Mouse (Mus musculus): ENCODE data around the gene Lpin1. TPM values are rescaled to one million over a fixed set of nuclear protein-coding genes. Genes with fewer than 3 reads are reported as not detected.

Lpin1 gene
- polyA plus RNA-seq, 1 experiment from 2014 or later = 12.6 TPM

DNA sequence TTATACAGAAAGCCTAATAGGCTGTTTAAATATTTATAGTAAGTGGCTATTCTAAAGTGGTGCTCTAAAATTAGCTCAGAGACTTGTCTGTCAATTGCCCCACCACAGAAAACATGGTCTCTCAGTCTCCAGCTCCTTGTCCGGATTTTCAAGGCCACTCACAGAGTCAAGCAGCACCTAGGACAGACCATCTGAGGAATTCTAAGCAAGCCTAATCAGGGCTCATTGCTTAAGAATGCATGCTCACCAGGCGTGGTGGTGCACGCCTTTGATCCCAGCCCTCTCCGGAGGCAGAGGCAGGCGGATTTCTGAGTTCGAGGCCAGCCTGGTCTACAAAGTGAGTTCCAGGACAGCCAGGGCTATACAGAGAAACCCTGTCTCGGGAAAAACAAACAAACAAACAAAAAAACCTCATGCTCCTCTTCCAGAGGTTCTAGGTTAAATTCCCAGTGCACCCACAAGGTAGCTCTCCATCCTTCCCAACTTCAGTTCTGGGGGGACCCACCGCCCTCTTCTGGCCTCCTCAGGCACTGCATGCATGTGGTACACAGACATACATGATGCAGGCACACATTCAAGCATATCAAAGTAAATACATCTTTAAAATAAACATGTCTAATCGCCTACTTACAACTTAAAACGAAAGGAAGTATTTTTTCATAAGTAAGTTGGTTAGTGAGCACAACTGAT, 40.2 kb downstream of the Lpin1 start:
- no peaks in the 10 kb centered on the region for H3K27me3 ChIP-seq (ENCODE audit: control insufficient read depth, insufficient read depth, low read depth, low read length)
- H3K27ac ChIP-seq (ENCODE audit: low read length) = no peak overlapping the region
- ATAC-seq (ENCODE audit: low read depth) = no peak
- no peak overlapping the region for H3K9ac ChIP-seq (ENCODE audit: low read depth, low read length)
- H3K4me2 ChIP-seq (ENCODE audit: low read depth, low read length) = no peak overlapping the region
- H3K36me3 ChIP-seq (ENCODE audit: control insufficient read depth, insufficient read depth) = peaks cover 10% of the 10 kb centered on the region
- H3K4me1 ChIP-seq (ENCODE audit: control insufficient read depth, low read depth, low read length) = no peaks in the 10 kb centered on the region
- H3K9me3 ChIP-seq (replicated peaks; ENCODE audit: control insufficient read depth, low read length) = no peaks in the 10 kb centered on the region
- H3K4me3 ChIP-seq (ENCODE audit: low read depth, low read length) = no peak overlapping the region
- WGBS (ENCODE audit: insufficient replicate concordance) = 81% methylated on average over 10 of the region's 10 CpGs

DNA sequence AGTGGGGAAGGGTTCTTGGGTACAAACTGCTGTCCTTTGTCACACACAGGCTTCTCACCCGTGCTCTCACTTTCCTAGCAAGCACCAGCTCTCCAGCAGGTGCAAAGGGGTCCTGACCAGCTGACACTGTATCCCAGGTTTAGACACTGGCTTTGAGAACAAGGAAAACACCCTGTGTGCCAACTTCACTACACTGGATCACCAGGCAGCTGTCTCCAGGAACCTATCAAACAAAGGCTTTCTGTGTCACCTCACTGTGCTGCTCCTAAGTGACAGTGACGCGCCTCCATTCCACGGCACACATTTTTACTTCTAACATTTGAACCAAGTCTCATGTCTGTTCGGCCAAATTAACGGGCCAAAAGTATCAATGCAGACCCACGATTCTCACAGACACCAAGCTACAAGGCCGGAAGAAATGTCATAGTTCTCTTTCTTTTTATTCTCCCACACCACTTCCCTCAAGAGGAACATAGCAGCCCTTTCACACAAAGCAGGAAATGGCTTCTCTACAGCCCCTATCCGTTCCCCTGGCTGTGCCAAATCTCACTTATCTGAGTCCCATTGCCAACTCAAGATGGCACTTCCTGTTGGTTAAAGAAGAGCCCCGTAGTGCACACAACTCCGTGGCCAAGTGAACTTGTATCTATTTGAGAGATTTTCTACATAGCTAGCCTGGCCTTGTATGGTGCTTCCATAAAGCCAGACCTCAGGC, 41.7 kb downstream of the Lpin1 start:
- H3K4me1 ChIP-seq (ENCODE audit: control insufficient read depth, low read depth, low read length) = no peaks in the 10 kb centered on the region
- no peaks in the 10 kb centered on the region for H3K27me3 ChIP-seq (ENCODE audit: control insufficient read depth, insufficient read depth, low read depth, low read length)
- no peak; the same call in 1 of the 2 replicates for ATAC-seq (ENCODE audit: low read depth)
- no peak overlapping the region for H3K4me2 ChIP-seq (ENCODE audit: low read depth, low read length)
- H3K27ac ChIP-seq (ENCODE audit: low read length) = no peak overlapping the region
- H3K4me3 ChIP-seq (ENCODE audit: low read depth, low read length) = no peak overlapping the region
- peaks cover 10% of the 10 kb centered on the region for H3K36me3 ChIP-seq (ENCODE audit: control insufficient read depth, insufficient read depth)
- no peaks in the 10 kb centered on the region for H3K9me3 ChIP-seq (replicated peaks; ENCODE audit: control insufficient read depth, low read length)
- WGBS (ENCODE audit: insufficient replicate concordance) = 31% methylated on average over 11 of the region's 11 CpGs
- H3K9ac ChIP-seq (ENCODE audit: low read depth, low read length) = no peak overlapping the region

- peak; percentile 51; the same call in 1 of the 2 replicates for ATAC-seq (ENCODE audit: low read depth)
- no peaks in the 10 kb centered on the region for H3K27me3 ChIP-seq (ENCODE audit: control insufficient read depth, insufficient read depth, low read depth, low read length)
- no peaks in the 10 kb centered on the region for H3K4me1 ChIP-seq (ENCODE audit: control insufficient read depth, low read depth, low read length)
- H3K27ac ChIP-seq (ENCODE audit: low read length) = no peak overlapping the region
- H3K4me3 ChIP-seq (ENCODE audit: low read depth, low read length) = no peak overlapping the region
- H3K36me3 ChIP-seq (ENCODE audit: control insufficient read depth, insufficient read depth) = peaks cover 10% of the 10 kb centered on the region
- WGBS (ENCODE audit: insufficient replicate concordance) = 25% methylated on average over 4 of the region's 4 CpGs
- H3K4me2 ChIP-seq (ENCODE audit: low read depth, low read length) = no peak overlapping the region
- H3K9ac ChIP-seq (ENCODE audit: low read depth, low read length) = no peak overlapping the region
- no peaks in the 10 kb centered on the region for H3K9me3 ChIP-seq (replicated peaks; ENCODE audit: control insufficient read depth, low read length)
Observed at GRCm38 (mm10) chr12:16568496-16568895, 42.3 kb downstream of the Lpin1 start.

DNA sequence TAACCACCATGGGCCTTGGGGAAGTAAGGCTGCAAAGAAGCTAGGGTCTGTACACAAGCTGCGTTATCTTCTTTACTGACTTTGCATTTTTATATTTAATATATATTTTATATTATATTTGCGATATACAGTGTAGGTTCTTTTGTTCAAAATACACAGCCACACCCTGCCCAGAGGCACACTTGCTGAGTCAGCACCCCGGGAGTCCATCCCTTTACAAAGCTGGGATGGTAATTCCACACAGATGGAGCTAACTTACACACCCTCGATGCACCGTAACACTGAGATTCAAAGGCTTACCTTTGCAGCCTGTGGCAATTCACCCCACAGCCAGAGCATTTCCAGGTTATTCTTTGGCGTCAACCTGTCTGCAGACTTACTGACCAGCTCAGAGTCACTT, 42.7 kb downstream of the Lpin1 start:
- Histone ChIP-seq H3K36me3 (ENCODE audit: control insufficient read depth, insufficient read depth) (peaks cover 10% of the 10 kb centered on the region), H3K9ac (ENCODE audit: low read depth, low read length) (no peak overlapping the region), H3K4me3 (ENCODE audit: low read depth, low read length) (no peak overlapping the region), H3K9me3 (replicated peaks; ENCODE audit: control insufficient read depth, low read length) (no peaks in the 10 kb centered on the region), H3K27ac (ENCODE audit: low read length) (no peak overlapping the region), H3K4me2 (ENCODE audit: low read depth, low read length) (no peak overlapping the region), H3K4me1 (ENCODE audit: control insufficient read depth, low read depth, low read length) (no peaks in the 10 kb centered on the region), H3K27me3 (ENCODE audit: control insufficient read depth, insufficient read depth, low read depth, low read length) (no peaks in the 10 kb centered on the region)
- ATAC-seq (ENCODE audit: low read depth) = no peak
- WGBS (ENCODE audit: insufficient replicate concordance) = 78% methylated on average over 6 of the region's 6 CpGs

DNA sequence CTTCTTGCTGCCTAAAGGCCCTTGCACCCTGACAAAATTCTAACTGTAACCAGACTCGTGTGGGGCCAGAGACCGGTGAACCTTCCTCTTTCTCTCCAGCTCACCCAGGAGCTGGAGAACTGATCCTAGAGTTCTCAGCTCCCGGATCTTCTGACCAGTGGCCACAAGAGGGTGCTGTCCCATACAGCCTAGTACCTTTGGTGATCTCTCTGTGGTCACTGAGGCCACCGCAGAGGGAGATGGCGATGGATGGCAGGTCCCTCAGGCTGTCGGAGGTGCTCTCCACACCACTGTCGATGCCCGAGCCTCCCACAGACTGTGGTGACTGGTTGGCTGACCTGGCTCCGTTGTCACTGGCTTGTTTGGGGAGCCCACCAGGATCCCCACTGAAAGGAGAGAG, 47.3 kb downstream of the Lpin1 start:
- Histone ChIP-seq H3K4me3 (ENCODE audit: low read depth, low read length) (no peak overlapping the region), H3K36me3 (ENCODE audit: control insufficient read depth, insufficient read depth) (peaks cover 7% of the 10 kb centered on the region), H3K4me2 (ENCODE audit: low read depth, low read length) (no peak overlapping the region), H3K4me1 (ENCODE audit: control insufficient read depth, low read depth, low read length) (no peaks in the 10 kb centered on the region), H3K27me3 (ENCODE audit: control insufficient read depth, insufficient read depth, low read depth, low read length) (no peaks in the 10 kb centered on the region), H3K27ac (ENCODE audit: low read length) (no peak overlapping the region), H3K9me3 (replicated peaks; ENCODE audit: control insufficient read depth, low read length) (no peaks in the 10 kb centered on the region), H3K9ac (ENCODE audit: low read depth, low read length) (no peak overlapping the region)
- 55% methylated on average over 9 of the region's 9 CpGs for WGBS (ENCODE audit: insufficient replicate concordance)
- ATAC-seq (ENCODE audit: low read depth) = no peak

DNA sequence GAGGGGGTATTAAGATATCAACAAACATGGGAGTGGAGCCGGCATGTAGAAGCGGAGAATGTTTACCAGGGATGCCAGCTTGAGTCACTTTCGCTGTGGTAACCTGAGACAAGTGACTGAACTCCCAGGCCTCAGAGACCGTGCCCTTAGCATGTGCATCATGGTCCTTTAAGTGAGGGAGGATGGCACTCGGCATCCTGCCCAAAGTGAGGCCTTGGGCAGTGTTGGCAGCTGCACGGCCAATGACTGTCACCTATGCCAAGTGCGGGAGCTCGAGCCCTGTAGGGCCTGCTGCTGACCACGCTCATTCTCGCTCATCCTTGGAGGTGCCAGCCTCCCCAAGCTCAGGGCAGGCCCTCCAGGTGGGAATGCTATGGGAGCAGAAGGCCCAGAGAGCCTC, 48.1 kb downstream of the Lpin1 start:
- Histone ChIP-seq H3K4me1 (ENCODE audit: control insufficient read depth, low read depth, low read length) (no peaks in the 10 kb centered on the region), H3K4me2 (ENCODE audit: low read depth, low read length) (no peak overlapping the region), H3K27ac (ENCODE audit: low read length) (no peak overlapping the region), H3K4me3 (ENCODE audit: low read depth, low read length) (no peak overlapping the region), H3K9ac (ENCODE audit: low read depth, low read length) (no peak overlapping the region), H3K27me3 (ENCODE audit: control insufficient read depth, insufficient read depth, low read depth, low read length) (no peaks in the 10 kb centered on the region), H3K9me3 (replicated peaks; ENCODE audit: control insufficient read depth, low read length) (no peaks in the 10 kb centered on the region), H3K36me3 (ENCODE audit: control insufficient read depth, insufficient read depth) (peaks cover 7% of the 10 kb centered on the region)
- WGBS (ENCODE audit: insufficient replicate concordance) = 89% methylated on average over 10 of the region's 10 CpGs
- no peak for ATAC-seq (ENCODE audit: low read depth)

DNA sequence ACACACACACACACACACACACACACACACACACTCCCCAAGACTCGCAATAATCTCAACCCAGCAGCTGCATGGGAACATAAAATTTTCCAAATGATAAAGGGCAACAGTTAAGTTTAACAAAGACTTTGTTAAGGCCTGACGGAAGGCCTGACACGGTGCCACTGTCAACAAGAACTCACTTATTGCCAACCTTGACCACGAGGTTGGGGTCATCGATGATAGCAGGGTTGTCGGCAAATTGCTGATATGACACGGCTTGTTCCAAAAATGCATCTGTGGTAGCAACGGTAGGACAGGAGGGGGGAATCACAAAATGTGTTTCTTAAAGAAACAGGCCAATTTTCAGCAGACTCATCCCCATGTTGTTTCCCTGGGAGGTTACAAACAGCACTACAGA, 48.6 kb downstream of the Lpin1 start:
- ATAC-seq (ENCODE audit: low read depth) = no peak
- Histone ChIP-seq H3K4me1 (ENCODE audit: control insufficient read depth, low read depth, low read length) (no peaks in the 10 kb centered on the region), H3K9ac (ENCODE audit: low read depth, low read length) (no peak overlapping the region), H3K27me3 (ENCODE audit: control insufficient read depth, insufficient read depth, low read depth, low read length) (no peaks in the 10 kb centered on the region), H3K4me2 (ENCODE audit: low read depth, low read length) (no peak overlapping the region), H3K4me3 (ENCODE audit: low read depth, low read length) (no peak overlapping the region), H3K9me3 (replicated peaks; ENCODE audit: control insufficient read depth, low read length) (no peaks in the 10 kb centered on the region), H3K36me3 (ENCODE audit: control insufficient read depth, insufficient read depth) (peaks cover 7% of the 10 kb centered on the region), H3K27ac (ENCODE audit: low read length) (no peak overlapping the region)
- 54% methylated on average over 8 of the region's 8 CpGs for WGBS (ENCODE audit: insufficient replicate concordance)

DNA sequence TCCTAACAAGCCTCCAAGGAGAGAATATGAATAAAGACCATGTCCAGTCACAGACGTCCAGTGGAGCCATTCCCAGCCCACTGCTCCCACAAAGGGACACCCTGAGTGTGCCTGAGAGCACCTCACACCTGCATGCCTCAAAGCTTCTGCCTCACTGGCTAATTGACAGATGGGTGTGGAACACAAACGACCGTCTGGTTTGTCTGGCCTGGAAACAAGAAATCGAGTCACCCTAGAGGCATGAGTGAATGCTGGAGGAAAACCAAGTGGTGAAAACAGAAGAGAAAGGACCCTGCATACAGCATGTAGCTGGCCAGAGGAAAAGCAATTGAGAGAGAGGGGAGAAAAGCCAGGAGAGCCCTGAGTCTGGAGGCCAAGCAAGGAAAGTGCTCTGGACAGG, 53.5 kb downstream of the Lpin1 start:
- Histone ChIP-seq H3K4me1 (ENCODE audit: control insufficient read depth, low read depth, low read length) (no peaks in the 10 kb centered on the region), H3K27ac (ENCODE audit: low read length) (no peak overlapping the region), H3K9ac (ENCODE audit: low read depth, low read length) (no peak overlapping the region), H3K27me3 (ENCODE audit: control insufficient read depth, insufficient read depth, low read depth, low read length) (no peaks in the 10 kb centered on the region), H3K9me3 (replicated peaks; ENCODE audit: control insufficient read depth, low read length) (no peaks in the 10 kb centered on the region), H3K4me2 (ENCODE audit: low read depth, low read length) (no peak overlapping the region), H3K36me3 (ENCODE audit: control insufficient read depth, insufficient read depth) (peaks cover 6% of the 10 kb centered on the region), H3K4me3 (ENCODE audit: low read depth, low read length) (no peak overlapping the region)
- 58% methylated on average over 4 of the region's 4 CpGs for WGBS (ENCODE audit: insufficient replicate concordance)
- ATAC-seq (ENCODE audit: low read depth) = no peak

DNA sequence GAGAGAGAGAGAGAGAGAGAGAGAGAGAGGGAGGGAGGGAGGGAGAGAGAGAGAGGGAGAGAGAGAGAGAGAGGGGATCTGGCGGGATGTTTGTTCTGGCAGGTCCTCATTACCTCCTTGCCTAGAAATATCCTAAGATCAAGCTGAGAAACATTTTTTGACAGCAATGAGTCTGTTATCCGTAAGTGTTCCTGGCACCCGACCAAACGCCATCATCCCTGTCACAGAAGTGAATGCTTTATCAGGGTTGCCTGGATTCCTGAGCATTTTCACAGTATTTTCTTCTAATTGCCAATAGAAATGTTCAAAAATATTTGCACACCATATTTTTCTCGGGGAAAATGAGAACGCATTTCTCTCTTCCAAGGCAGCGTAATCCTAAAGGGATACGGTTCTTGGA, 56.6 kb downstream of the Lpin1 start:
- no peak for ATAC-seq (ENCODE audit: low read depth)
- Histone ChIP-seq H3K4me3 (ENCODE audit: low read depth, low read length) (no peak overlapping the region), H3K4me2 (ENCODE audit: low read depth, low read length) (no peak overlapping the region), H3K27ac (ENCODE audit: low read length) (no peak overlapping the region), H3K9me3 (replicated peaks; ENCODE audit: control insufficient read depth, low read length) (no peaks in the 10 kb centered on the region), H3K4me1 (ENCODE audit: control insufficient read depth, low read depth, low read length) (no peaks in the 10 kb centered on the region), H3K9ac (ENCODE audit: low read depth, low read length) (no peak overlapping the region), H3K27me3 (ENCODE audit: control insufficient read depth, insufficient read depth, low read depth, low read length) (no peaks in the 10 kb centered on the region), H3K36me3 (ENCODE audit: control insufficient read depth, insufficient read depth) (peaks cover 7% of the 10 kb centered on the region)
- 70% methylated on average over 8 of the region's 8 CpGs for WGBS (ENCODE audit: insufficient replicate concordance)

All from liver, embryonic 16.5 days (tissue).